Mouse (Mus musculus): ENCODE results near the gene Slc35f6.

Gene Slc35f6

DNA sequence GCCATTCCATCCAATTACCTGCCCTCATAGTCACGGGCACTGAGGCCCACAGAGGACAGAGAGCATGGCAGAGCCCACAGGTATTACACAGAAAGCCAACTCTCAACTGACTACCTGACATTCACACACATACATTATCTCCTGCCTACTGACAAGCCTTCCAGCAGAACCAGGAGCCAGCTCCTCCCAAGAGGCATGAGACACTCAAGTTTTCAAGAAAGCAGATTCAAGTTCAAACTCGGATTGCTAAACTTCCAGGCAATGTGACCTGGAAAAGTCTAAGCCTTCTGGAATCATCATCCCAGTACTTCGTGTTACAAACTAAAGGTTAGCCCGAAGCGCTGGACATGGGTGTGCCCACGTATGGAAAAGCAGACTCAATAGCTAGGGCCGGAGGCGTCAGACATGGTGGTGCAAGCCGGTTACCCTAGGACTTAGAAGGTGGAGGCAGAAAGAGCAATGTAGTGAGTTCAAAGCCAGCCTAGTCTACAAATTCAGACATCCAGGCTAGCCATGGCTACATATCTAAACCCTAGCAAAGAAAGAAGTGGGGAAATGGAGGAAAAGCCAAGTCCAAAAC lies 26.4 kb upstream of the Slc35f6 start:
- no peak for DNase-seq (ENCODE audit: low spot score in 2 of 2)

DNA sequence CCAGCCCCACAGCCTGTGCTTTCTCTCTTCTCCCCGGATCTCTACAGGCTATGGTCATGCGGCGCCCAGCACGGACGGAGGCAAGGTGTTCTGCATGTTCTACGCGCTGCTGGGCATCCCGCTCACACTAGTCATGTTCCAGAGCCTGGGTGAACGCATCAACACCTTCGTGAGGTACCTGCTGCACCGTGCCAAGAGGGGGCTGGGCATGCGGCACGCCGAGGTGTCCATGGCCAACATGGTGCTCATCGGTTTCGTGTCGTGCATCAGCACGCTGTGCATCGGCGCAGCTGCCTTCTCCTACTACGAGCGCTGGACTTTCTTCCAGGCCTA lies 25.9 kb upstream of the Slc35f6 start:
- no peak for DNase-seq (ENCODE audit: low spot score in 2 of 2)

DNA sequence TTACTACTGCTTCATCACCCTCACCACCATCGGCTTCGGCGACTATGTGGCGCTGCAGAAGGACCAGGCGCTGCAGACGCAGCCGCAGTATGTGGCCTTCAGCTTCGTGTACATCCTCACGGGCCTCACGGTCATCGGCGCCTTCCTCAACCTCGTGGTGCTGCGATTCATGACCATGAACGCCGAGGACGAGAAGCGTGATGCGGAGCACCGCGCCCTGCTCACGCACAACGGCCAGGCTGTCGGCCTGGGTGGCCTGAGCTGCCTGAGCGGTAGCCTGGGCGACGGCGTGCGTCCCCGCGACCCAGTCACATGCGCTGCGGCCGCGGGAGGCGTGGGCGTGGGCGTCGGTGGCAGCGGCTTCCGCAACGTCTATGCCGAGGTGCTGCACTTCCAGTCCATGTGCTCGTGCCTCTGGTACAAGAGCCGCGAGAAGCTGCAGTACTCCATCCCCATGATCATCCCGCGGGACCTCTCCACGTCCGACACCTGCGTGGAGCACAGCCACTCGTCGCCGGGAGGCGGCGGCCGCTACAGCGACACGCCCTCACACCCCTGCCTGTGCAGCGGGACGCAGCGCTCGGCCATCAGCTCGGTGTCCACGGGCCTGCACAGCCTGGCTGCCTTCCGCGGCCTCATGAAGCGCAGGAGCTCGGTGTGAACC lies 25.4 kb upstream of the Slc35f6 start:
- peak in 1 of 2 experiments; percentile 32 for DNase-seq (ENCODE audit: low spot score in 2 of 2)

DNA sequence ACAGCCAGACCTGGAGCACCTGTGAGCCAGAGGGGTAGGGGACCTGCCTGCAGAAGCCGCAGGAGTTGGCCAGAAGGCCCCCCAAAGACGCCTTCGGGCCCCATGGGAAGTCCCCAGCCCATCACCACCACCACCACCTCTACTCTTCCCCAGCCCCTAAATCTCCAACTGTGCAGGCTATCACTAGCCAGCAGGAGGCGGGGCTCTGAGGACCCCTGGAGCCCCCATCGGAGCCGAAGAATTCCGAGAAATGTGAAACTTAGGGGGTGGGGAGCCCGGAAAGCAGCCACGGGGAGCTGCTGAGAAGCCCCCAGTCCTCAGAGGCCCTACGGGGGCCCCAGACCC lies 24.9 kb upstream of the Slc35f6 start:
- no peak for DNase-seq (ENCODE audit: low spot score in 2 of 2)

DNA sequence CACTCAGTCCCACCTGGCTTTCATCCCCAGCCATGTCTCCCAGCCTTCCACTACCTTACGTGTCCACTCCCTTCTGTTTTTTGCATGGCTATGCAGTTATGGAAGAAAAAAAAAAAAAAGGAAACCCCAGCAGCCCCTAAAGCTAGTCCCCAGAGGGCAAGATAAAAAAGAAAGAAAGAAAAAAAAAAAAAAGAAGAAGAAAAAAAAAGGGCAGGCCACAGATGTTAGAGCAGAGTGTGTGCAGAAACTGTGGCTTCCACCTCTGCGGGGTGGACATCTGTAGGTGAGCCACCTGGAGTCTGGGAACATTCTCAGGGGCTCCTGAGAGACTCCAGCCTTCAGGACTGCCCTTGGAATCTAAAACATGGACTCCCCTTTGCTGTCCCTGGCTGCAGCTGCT lies 24.4 kb upstream of the Slc35f6 start:
- no peak for DNase-seq (ENCODE audit: low spot score in 2 of 2)

DNA sequence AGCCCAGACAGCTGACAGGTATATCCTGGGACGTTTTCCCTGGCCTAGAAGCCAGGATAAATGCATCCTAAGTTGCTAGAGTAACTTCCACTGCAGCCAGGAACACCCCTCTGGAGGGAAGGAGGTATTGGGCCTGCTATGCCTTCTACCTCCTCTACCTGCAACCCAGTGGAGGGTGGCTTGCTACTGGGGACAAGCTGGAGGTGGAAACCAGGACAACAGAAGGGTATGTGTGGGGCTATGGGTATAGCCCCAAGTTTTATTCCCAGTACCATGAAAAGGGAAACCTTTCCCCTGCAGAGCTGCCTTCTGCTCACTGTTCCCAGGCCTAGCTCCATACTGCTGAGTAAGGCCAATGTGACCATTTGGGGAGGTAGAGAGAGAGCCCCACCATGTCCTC lies 23.4 kb upstream of the Slc35f6 start:
- DNase-seq (ENCODE audit: low spot score in 2 of 2), result no peak

DNA sequence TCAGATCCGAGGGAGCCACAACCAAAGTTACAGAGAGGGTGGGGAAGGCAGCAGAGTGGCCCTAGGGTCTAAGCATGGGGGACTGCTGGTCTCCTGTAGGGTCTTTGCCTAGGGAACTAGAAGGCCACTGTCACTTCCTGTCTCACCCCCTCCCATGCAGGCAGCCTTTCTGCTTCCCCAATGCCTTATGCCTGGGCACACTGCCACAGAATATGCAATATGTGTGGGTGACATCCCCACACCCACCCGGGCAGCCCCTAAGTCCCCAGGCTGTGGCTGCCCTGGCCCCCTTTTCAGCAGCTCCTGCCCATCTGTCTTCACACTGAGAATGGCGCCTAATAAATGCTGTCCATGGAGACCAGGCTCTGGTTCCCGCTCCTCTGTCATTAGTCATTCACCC lies 22.8 kb upstream of the Slc35f6 start:
- DNase-seq (ENCODE audit: low spot score in 2 of 2), result no peak

DNA sequence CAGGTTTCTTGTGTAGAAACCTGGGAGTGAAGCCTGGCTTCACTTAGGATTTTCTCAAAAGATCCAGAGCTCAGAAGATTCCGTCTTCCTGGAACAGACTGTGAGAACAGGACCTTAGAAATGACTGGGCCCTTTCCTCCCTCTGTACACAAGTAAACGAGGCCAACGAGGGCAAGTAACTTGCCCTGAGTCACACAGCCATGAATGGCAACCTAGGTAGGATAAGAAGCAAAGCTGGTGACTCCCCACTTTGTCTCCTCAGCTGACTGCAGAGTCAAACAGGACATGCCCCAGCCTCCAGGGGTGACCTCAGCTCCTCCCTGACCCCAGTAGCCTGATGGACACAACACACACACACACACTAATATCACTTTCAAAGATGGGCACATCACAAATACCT lies 22.4 kb upstream of the Slc35f6 start:
- no peak for DNase-seq (ENCODE audit: low spot score in 2 of 2)

DNA sequence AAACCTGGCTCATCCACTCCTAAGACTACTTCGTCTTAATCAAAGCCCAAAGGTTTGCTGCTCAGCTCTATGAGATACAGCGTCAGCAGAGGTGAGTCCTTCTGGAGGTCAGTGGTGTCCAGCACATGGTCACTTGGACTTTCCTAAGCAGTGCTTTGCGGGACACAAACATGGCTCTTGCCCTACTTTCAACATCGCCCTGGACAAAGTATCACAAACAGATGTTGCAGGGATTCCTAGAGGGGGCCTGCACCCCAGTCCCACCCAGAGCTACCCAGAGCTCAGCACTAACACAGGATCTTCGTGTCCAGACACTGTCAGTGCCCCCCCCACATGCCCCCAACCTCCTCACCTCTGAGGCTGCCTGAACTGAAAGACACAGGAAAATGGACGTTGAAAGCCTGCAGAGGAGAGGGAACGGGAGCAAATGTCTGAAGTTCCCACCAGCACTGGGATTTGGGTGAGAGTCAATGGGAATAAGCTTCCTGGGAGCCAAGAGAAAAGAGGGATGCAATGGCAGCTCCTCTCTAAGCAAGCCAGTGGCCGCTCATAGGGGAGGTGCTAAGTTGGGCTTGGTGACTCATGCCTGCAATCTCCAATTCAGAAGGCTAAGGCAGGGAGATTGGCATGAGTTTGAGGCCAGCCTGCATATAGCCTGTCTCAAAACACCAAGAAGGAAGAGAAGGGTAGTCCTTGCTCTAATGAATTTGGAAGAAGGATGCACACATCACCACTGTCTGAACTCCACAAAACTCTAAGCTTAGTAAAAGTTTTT lies 21.2 kb upstream of the Slc35f6 start:
- DNase-seq (ENCODE audit: low spot score in 2 of 2), result no peak

DNA sequence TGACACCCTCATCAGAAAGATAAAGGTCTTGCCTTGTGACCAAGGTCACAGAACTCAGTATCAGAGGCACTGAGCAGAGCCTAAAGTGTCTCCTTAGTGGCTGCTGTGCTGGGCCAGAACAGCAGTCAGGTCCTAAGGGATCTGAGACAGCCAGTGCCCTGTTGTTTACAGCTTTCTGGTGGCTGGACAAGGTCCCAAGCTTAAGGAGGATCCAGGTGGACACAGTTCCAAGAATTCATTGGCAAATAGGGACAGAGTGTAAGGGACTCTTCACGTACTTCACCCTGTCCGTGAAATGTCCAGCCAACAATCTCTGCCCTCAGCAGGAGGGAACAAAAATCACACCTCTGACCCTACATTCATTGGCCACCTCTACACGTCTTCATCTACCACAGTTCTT lies 19.2 kb upstream of the Slc35f6 start:
- no peak for DNase-seq (ENCODE audit: low spot score in 2 of 2)

DNA sequence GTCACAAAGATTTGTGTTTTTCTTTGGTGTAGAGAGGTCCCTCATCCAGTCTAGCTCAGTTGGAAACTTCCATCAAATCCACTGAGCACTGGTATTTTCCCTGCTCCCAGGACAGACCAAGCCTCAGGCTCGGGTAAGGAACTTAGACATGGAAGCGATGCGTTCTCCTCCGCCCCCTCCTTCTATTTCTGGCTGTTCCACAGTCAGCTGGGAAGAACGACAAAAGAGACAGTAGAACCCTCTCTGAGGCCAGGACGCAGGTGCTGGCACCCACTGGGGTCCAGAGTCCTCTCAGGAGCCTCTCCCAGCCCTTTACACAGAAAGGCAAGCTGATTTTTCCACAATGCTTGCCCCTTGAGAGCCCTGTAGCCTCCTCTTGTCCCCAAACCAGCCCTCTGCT lies 17.3 kb upstream of the Slc35f6 start:
- DNase-seq (ENCODE audit: low spot score in 2 of 2), result no peak

DNA sequence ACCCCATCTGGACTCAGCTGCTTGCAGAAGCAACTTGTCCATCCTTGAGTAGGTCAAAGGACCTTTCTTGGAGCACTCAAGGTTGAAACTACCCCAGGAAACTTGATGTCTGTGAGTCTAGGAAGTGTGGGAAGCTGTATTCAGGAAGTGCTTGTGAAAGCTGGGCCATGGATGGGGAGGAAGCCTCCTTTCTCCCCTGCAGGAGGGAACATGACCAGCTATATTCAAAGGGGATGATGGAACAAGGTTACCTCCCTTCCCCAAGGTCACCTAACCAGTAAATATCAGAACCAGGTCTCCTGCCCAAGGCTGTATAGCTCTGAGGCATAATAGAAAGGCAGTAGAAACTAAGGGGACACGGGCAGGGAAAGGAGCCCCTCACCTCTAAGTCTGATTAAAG lies 15.6 kb upstream of the Slc35f6 start:
- DNase-seq (ENCODE audit: low spot score in 2 of 2), result no peak

DNA sequence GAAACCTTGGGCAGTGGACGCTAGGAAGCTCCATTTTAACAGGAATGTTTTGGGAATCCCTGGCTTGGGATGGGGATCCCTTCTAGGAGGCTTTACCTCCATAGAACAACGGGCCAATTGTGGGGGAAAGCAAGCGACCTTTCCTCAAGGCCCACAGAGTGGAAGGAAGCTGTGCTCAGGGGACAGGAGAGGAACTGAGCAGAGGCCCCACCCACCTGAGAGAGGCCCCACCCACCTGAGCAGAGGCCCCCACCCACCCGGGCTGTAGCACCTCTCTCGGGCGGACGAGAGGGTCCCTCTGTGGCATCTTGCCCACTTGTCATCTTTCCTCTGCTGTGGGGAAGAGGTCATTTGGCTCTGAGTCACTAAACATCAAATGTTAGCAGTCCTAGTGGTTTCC lies 10.7 kb upstream of the Slc35f6 start:
- no peak for DNase-seq (ENCODE audit: low spot score in 2 of 2)

DNA sequence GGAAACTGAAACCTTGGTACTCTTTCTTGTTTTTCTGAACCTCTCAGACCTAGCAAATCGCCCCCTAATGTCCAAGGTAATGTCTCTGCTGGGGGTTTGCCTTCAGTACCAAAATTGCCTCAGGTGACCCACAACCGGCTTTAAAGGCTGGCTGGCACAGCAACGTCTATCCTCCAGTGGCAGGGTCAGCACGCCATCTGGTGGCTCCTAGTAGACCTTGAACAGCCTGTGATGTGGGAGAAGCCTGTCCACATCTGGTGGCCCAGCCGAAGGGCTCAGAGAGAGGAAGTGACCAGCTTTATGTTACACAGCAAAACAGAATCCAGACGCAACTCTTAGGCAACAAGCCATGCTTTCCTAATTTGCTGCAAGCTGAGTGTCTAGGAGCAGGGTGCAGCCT lies 9.7 kb upstream of the Slc35f6 start:
- DNase-seq (ENCODE audit: low spot score in 2 of 2), result peak; percentile 56 to 65

DNA sequence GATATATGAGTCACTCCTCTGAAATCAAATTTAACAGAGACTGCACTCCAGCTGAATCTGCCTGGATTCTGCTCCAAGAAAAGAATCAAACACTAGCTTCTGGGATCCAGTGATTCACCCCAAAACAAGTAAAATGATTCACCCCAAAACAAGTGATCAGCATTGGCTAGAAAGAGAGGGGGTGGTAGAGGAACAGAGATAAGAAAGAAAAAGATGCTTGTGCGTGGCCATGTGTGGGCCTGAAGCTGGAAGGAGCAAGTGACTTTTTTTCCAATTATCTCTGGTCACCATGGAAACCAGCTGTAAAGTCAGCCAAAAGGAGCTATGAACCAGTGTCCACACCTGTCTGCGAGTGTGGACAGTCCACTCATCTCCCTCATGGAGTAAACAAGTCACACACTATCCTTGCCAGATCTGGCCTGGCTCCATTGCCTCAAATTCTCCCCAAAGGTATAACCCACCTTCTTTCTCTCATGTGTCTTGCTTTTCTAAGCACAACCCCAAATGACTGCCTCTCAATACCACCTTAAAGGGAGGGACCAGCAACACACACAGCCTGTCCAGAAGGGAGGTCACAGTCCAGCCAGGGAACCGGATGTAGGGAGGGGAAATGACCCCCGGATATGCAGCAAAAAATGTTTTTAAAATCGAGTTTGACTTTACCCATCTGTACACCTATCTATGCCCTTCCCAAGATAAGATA lies 4.1 kb upstream of the Slc35f6 start:
- DNase-seq (ENCODE audit: low spot score in 2 of 2), result no peak

DNA sequence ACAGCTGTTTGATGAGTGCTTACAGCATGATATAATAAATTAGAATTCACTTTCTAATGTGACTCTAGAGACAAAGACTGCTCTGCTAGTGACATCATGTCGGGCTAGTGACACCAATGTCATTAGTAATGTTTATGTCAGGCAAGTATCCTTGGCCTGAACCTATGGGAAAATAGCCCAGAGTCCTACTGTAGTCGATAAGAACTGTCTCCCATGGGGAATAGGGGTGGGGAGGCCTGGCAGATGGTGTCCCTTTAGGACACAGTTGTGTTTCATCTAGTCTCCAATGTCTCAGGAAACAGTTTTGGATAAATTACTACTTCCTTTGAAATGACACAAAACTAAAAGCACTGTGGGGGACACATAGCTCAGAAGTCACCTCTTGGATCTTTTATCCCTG lies 1.7 kb upstream of the Slc35f6 start:
- no peak for DNase-seq (ENCODE audit: low spot score in 2 of 2)

DNA sequence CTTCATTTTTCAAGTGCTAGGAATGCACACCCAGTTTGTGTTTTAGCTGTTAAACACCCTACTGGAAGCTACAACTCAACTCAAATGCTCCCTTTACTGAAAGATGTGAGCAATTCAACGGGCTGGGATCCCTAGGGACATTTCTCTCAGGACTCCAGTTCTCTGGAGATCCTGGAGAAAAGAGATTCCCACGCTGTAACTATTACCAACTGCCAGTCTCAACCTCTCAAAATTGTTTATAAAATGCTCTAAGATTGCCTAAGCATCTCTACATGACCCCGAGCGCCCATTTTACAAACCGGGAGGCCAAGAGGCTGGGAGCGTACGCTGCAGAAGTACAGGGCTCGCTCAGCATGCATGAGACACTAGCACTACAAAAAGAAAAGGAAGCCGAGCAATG lies 337 bp upstream of the Slc35f6 start:
- no peak for DNase-seq (ENCODE audit: low spot score in 2 of 2)

DNA sequence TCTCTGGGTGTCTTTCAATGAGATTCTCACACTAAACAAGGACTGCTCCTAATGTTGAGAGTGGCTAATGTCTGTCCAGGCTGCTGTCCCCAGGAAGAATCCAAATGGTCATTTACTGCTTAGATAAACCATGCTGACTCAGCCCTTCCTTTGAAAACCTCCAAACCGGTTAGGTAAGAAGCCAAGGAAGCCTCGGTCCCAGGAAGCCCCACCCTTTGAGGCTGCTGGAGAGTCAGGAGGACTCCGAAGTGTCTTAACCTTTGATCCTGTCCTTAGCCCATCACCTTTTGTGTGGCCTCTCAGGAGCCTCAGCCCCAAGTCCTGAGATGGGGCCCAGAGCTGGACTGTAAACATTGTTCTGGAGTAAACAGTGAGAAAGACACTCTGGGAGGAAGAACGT lies 1.8 kb downstream of the Slc35f6 start:
- peak in 1 of 2 experiments; percentile 58 for DNase-seq (ENCODE audit: low spot score in 2 of 2)

DNA sequence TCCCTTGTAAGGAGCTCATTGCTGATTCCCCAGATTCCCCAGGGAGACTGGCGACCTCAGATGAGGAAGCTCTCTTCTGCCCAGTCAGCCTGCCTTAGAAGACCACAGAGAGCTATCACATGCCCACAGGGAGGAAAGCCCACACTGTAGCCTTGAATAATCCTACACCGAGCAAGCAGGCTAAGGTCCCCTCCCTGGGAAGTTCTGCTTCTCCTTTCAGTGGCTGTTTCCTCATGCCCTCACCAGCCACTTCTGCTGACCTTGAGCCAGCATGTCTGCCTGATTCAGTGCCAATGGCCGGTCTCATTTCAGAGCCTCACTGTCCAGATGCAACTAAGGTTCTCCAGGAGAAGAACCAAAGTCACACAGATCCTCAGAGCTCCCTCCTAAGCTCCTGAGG lies 3.0 kb downstream of the Slc35f6 start:
- no peak for DNase-seq (ENCODE audit: low spot score in 2 of 2)

DNA sequence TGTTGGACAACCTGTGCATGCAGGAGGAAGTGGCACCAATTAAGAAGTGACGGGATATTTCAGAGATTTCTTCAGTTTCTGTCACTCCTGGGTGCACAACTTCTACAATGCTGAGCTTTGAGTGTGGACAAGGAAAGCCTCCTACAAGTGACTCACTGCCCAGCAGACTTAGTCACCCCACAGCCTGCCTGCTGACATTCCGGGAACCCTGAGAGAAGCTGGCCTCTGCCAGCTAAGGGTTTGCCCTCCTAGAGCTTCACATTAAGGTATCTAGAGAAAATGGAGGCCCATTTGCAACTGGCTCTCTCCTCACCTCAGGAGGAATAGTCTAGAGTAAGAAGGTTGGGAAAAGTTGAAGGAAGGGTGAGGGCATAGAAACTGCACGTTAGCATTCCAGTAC lies 3.8 kb downstream of the Slc35f6 start:
- DNase-seq (ENCODE audit: low spot score in 2 of 2), result peak in 1 of 2 experiments; percentile 28

DNA sequence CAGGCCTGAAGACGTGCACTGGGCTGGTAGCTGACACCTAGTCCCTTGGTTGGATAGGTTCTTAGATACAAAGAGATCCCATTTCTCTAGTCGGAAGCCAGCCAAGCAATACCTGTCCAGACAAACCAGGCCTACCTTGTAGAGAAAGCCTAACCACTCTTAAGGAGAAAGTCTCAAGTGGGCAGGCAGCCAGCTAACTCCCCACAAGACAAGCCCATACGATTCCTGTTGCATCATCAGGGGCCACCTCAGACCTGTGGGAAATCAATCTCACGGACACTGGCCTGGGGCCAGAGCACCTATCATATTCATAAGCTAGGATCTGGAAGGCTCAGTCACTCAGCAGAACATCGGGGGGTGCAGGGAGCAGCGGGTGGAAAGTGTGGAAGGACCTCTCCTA lies 5.5 kb downstream of the Slc35f6 start:
- DNase-seq (ENCODE audit: low spot score in 2 of 2), result peak; percentile 65 to 83

DNA sequence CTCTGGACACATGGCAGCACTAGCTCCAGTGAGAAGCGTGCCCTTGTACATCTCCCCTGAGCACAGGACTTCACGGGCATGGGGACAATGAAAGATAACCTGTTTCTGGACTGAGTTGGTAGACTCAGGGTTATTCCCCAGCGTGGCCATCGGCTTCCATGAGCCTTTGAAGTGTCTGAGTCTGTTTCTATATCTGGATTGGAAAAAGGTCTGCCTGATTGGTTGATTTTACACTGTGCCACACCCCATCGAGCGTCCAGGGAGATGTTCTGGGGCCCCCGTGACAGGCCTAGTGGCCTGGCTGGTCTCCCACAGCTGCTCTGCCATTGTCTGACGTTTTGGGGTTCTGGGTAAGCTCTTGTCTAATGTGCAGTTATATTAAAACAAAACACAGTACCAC lies 7.3 kb downstream of the Slc35f6 start:
- no peak for DNase-seq (ENCODE audit: low spot score in 2 of 2)

Data from urinary bladder, adult 18-20 months (tissue).